Mouse (Mus musculus): ENCODE measurements around the gene Nlrp3.

DNA sequence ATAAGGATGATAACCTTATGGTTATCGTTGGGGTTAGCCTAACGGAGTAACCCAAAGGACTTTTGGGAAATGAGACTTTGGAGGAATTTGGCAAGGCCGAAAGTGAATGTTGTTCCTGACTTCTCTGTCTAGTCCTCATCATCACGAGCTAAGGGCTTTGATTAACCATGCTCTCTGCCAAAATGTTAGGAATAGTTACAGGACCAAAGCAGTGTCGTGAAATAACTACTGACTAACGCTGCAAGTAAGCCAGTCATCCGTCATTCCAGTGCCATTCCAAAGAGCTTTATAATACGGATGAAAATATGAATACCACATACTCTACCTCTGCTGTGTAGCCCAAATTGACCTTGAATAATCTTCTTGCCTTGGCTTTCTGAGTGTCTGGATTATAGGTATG is 55.6 kb downstream of the Nlrp3 start:
- TF ChIP-seq CTCF (IDR thresholded peaks at IDR 0.05; ENCODE audit: low read depth) (no peak), EP300 (IDR thresholded peaks at IDR 0.05; ENCODE audit: low read depth) (no peak)

Measured in liver, postnatal 0 days (tissue).